Mouse (Mus musculus): Measurements from ENCODE around the gene Gbgt1.
A peak's percentile ranks its signal among the peaks of the same experiment; 100 is the strongest.
"Not testable (repeated sequence)": the region's sequence is repeated elsewhere in the genome, so short reads cannot be mapped to it uniquely, and the experiment has no call there.

Gene Gbgt1

GRCm38 (mm10) chr2:28496671-28497070 is at the start of gene Gbgt1:
Gene Gbgt1, plus strand, starts transcription at chr2:28496891.
- DNase-seq (ENCODE audit: low read depth, low spot score), result no peak

- DNase-seq (ENCODE audit: low read depth, low spot score), result no peak
Observed at GRCm38 (mm10) chr2:28447315-28447670, 49.4 kb upstream of the Gbgt1 start.

- no peak for DNase-seq (ENCODE audit: low read depth, low spot score)
Observed at GRCm38 (mm10) chr2:28451663-28452062, 45.0 kb upstream of the Gbgt1 start.

GRCm38 (mm10) chr2:28453539-28453938 is 43.2 kb upstream of the Gbgt1 start:
- DNase-seq (ENCODE audit: low read depth, low spot score), result no peak

GRCm38 (mm10) chr2:28456616-28457015 is 40.1 kb upstream of the Gbgt1 start:
- no peak for DNase-seq (ENCODE audit: low read depth, low spot score)

- no peak for DNase-seq (ENCODE audit: low read depth, low spot score)
Observed at GRCm38 (mm10) chr2:28463919-28464318, 32.8 kb upstream of the Gbgt1 start.

GRCm38 (mm10) chr2:28464919-28465318 is 31.8 kb upstream of the Gbgt1 start:
- DNase-seq (ENCODE audit: low read depth, low spot score), result no peak

- DNase-seq (ENCODE audit: low read depth, low spot score), result peak; percentile 57
Observed at GRCm38 (mm10) chr2:28465836-28466518, 30.7 kb upstream of the Gbgt1 start, which contains the start of gene 1700007K13Rik. Gene 1700007K13Rik, minus strand, starts transcription at chr2:28466332.

GRCm38 (mm10) chr2:28467860-28468485 is 28.7 kb upstream of the Gbgt1 start, which contains the start of gene Mrps2:
Gene Mrps2, plus strand, starts transcription at chr2:28468066.
- DNase-seq (ENCODE audit: low read depth, low spot score), result peak; percentile 64

GRCm38 (mm10) chr2:28468486-28469225 is 28.0 kb upstream of the Gbgt1 start:
- DNase-seq (ENCODE audit: low read depth, low spot score), result no peak

GRCm38 (mm10) chr2:28469461-28469860 is 27.2 kb upstream of the Gbgt1 start:
- DNase-seq (ENCODE audit: low read depth, low spot score), result no peak

GRCm38 (mm10) chr2:28470591-28470990 is 26.1 kb upstream of the Gbgt1 start:
- DNase-seq (ENCODE audit: low read depth, low spot score), result no peak

- DNase-seq (ENCODE audit: low read depth, low spot score), result not testable (repeated sequence)
Observed at GRCm38 (mm10) chr2:28472011-28472410, 24.7 kb upstream of the Gbgt1 start.

GRCm38 (mm10) chr2:28477993-28478392 is 18.7 kb upstream of the Gbgt1 start:
- not testable (repeated sequence) for DNase-seq (ENCODE audit: low read depth, low spot score)

GRCm38 (mm10) chr2:28479208-28480204 is 17.2 kb upstream of the Gbgt1 start:
- DNase-seq (ENCODE audit: low read depth, low spot score), result no peak

- DNase-seq (ENCODE audit: low read depth, low spot score), result no peak
Observed at GRCm38 (mm10) chr2:28483861-28484260, 12.8 kb upstream of the Gbgt1 start.

- no peak for DNase-seq (ENCODE audit: low read depth, low spot score)
Observed at GRCm38 (mm10) chr2:28494521-28494920, 2.2 kb upstream of the Gbgt1 start.

GRCm38 (mm10) chr2:28495207-28495756 is 1.4 kb upstream of the Gbgt1 start:
- no peak for DNase-seq (ENCODE audit: low read depth, low spot score)

- DNase-seq (ENCODE audit: low read depth, low spot score), result no peak
Observed at GRCm38 (mm10) chr2:28495801-28496595, 693 bp upstream of the Gbgt1 start.

GRCm38 (mm10) chr2:28497561-28497960 is 870 bp downstream of the Gbgt1 start:
- no peak for DNase-seq (ENCODE audit: low read depth, low spot score)
